Mouse (Mus musculus) CH12.LX (cell line): ENCODE measurements at regions not wholly inside any gene's neighbourhood (a gene's known extent, or its start where the extent isn't known, plus 50 kb on each side); places are given as distances from the start of the nearest gene placed in this dataset.
A peak's percentile ranks its signal among the peaks of the same experiment; 100 is the strongest.

Experiments
- DNase-seq: peaks from one replicate; pipeline ENCODE4 v3.0.0-alpha.2; 2013; ENCODE audit errors: extremely low read depth
- H3K27ac ChIP-seq: 2 replicates; pipeline ENCODE4 v1.5.1; 2012; ENCODE audit warnings: low read depth, mild to moderate bottlenecking, control low read depth, moderate library complexity; ENCODE audit not compliant: insufficient read depth
- H3K27me3 ChIP-seq: replicated peaks from 2 replicates; pipeline ENCODE3; 2012; ENCODE audit warnings: inconsistent platforms
- H3K36me3 ChIP-seq, 2 experiments: replicated peaks in 1 of 2; 2 replicates each; pipeline versions ENCODE3 to v1.6.1; 2012; ENCODE audit warnings: inconsistent platforms in 1 of 2, low read length in 1 of 2, mild to moderate bottlenecking in 1 of 2, mixed read lengths in 1 of 2, moderate library complexity in 1 of 2; ENCODE audit not compliant: control insufficient read depth in 1 of 2, insufficient read depth in 1 of 2
- H3K4me1 ChIP-seq, 2 experiments: 2 replicates each; pipeline ENCODE4 v1.6.1; 2012; ENCODE audit warnings: inconsistent platforms in 1 of 2, moderate library complexity in 1 of 2; ENCODE audit not compliant: insufficient read depth in 2 of 2, control insufficient read depth in 1 of 2
- H3K4me2 ChIP-seq: 2 replicates; pipeline ENCODE4 v1.6.1; 2012; ENCODE audit warnings: low read depth, mild to moderate bottlenecking, control low read depth; ENCODE audit not compliant: poor library complexity, insufficient read depth, severe bottlenecking
- H3K4me3 ChIP-seq, 3 experiments: fragments of 150-350 bp in 1 of 3; sonication (generic) in 1 of 3; replicated peaks in 1 of 3; 2 replicates each; pipeline versions ENCODE3 to v1.5.1; 2011 to 2012; ENCODE audit warnings: low read depth in 2 of 3, low read length in 2 of 3, mild to moderate bottlenecking in 2 of 3, moderate library complexity in 2 of 3, control low read depth in 1 of 3, improper control_type of control experiment in 1 of 3, inconsistent platforms in 1 of 3, mixed read lengths in 1 of 3; ENCODE audit not compliant: poor library complexity in 1 of 3
- H3K79me2 ChIP-seq: replicated peaks from 2 replicates; pipeline ENCODE4 v1.6.1; 2012; ENCODE audit warnings: mild to moderate bottlenecking, moderate library complexity; ENCODE audit not compliant: control insufficient read depth, poor library complexity, insufficient read depth, severe bottlenecking; ENCODE audit errors: extremely low read depth
- H3K9ac ChIP-seq: 2 replicates; pipeline ENCODE4 v1.6.1; 2012; ENCODE audit warnings: low read depth, mild to moderate bottlenecking, control low read depth, moderate library complexity; ENCODE audit not compliant: insufficient read depth
- H3K9me3 ChIP-seq: replicated peaks from 2 replicates; pipeline ENCODE3; 2012; ENCODE audit warnings: low read length, inconsistent platforms, mixed read lengths
- BHLHE40 ChIP-seq: IDR thresholded peaks from 2 replicates; pipeline ENCODE4 v1.6.1; 2011; ENCODE audit warnings: mild to moderate bottlenecking, low read depth, low read length, improper control_type of control experiment
- CHD2 ChIP-seq: IDR thresholded peaks from 2 replicates; pipeline ENCODE4 v1.6.1; 2011; ENCODE audit warnings: low read length, improper control_type of control experiment
- CTCF ChIP-seq, 2 experiments: IDR thresholded peaks in 1 of 2; conservative IDR thresholded peaks in 1 of 2; 2 replicates each; pipeline ENCODE4 v1.5.1; 2011 to 2012; ENCODE audit warnings: low read depth in 2 of 2, low read length in 2 of 2, improper control_type of control experiment in 1 of 2, inconsistent platforms in 1 of 2, mild to moderate bottlenecking in 1 of 2, moderate library complexity in 1 of 2
- E2F4 ChIP-seq: IDR thresholded peaks from 2 replicates; pipeline ENCODE4 v1.6.1; 2011; ENCODE audit warnings: low read depth, low read length, improper control_type of control experiment; ENCODE audit not compliant: insufficient replicate concordance
- IRF4 ChIP-seq: IDR thresholded peaks from 2 replicates; pipeline ENCODE4 v1.6.1; 2014; ENCODE audit warnings: low read depth, mild to moderate bottlenecking, inconsistent platforms, low read length, improper control_type of control experiment
- JUN ChIP-seq: IDR thresholded peaks from 2 replicates; pipeline ENCODE4 v1.6.1; 2011; ENCODE audit warnings: low read depth, mild to moderate bottlenecking, low read length, improper control_type of control experiment, moderate library complexity; ENCODE audit not compliant: insufficient read depth
- KAT2A ChIP-seq: IDR thresholded peaks from 2 replicates; pipeline ENCODE4 v1.6.1; 2012; ENCODE audit warnings: low read length, improper control_type of control experiment, inconsistent platforms; ENCODE audit not compliant: insufficient replicate concordance
- MEF2A ChIP-seq: IDR thresholded peaks from 2 replicates; pipeline ENCODE4 v1.6.1; 2014; ENCODE audit warnings: low read depth, mild to moderate bottlenecking, inconsistent platforms, low read length, improper control_type of control experiment, borderline replicate concordance
- MXI1 ChIP-seq: IDR thresholded peaks from 2 replicates; pipeline ENCODE4 v1.6.1; 2011; ENCODE audit warnings: mild to moderate bottlenecking, low read depth, low read length, improper control_type of control experiment
- MYC ChIP-seq: IDR thresholded peaks from 2 replicates; pipeline ENCODE4 v1.6.1; 2011; ENCODE audit warnings: low read depth, mild to moderate bottlenecking, improper control_type of control experiment, low read length
- PAX5 ChIP-seq: IDR thresholded peaks from 2 replicates; pipeline ENCODE4 v1.6.1; 2012; ENCODE audit warnings: low read length, inconsistent platforms, mixed read lengths
- POLR2AphosphoS2 ChIP-seq: IDR thresholded peaks from 2 replicates; pipeline ENCODE4 v1.6.1; 2011; ENCODE audit warnings: low read depth, low read length, improper control_type of control experiment
- RAD21 ChIP-seq: IDR thresholded peaks from 2 replicates; pipeline ENCODE4 v1.6.1; 2011; ENCODE audit warnings: low read depth, mild to moderate bottlenecking, low read length, improper control_type of control experiment, moderate library complexity
- SIN3A ChIP-seq: IDR thresholded peaks from 2 replicates; pipeline ENCODE4 v1.6.1; 2012; ENCODE audit warnings: low read length, improper control_type of control experiment, inconsistent platforms
- SMC3 ChIP-seq: IDR thresholded peaks from 2 replicates; pipeline ENCODE4 v1.6.1; 2011; ENCODE audit warnings: low read depth, low read length, improper control_type of control experiment
- TBP ChIP-seq: conservative IDR thresholded peaks from 2 replicates; pipeline ENCODE4 v1.6.1; 2011; ENCODE audit warnings: low read depth, low read length, improper control_type of control experiment
- UBTF ChIP-seq: IDR thresholded peaks from 2 replicates; pipeline ENCODE4 v1.6.1; 2012; ENCODE audit warnings: low read depth, mild to moderate bottlenecking, inconsistent platforms, low read length, improper control_type of control experiment, moderate library complexity
- USF1 ChIP-seq: IDR thresholded peaks from 2 replicates; pipeline ENCODE4 v1.6.1; 2014; ENCODE audit warnings: low read depth, mild to moderate bottlenecking, inconsistent platforms, low read length, improper control_type of control experiment
- USF2 ChIP-seq: conservative IDR thresholded peaks from 2 replicates; pipeline ENCODE4 v1.6.1; 2011; ENCODE audit warnings: low read depth, low read length, improper control_type of control experiment
- ZC3H11A ChIP-seq: IDR thresholded peaks from 2 replicates; pipeline ENCODE4 v1.6.1; 2012; ENCODE audit warnings: low read depth, mild to moderate bottlenecking, inconsistent platforms, low read length, improper control_type of control experiment
- ZMIZ1 ChIP-seq: IDR thresholded peaks from 2 replicates; pipeline ENCODE4 v1.6.1; 2012; ENCODE audit warnings: low read depth, mild to moderate bottlenecking, inconsistent platforms, low read length, improper control_type of control experiment
- ZNF384 ChIP-seq: IDR thresholded peaks from 2 replicates; pipeline ENCODE4 v1.6.1; 2012; ENCODE audit warnings: low read depth, low read length, improper control_type of control experiment, inconsistent platforms
- dilution Hi-C: fragments of 300-500 bp; cut with MboI; formaldehyde crosslinking; loops from 2 replicates; pipeline ENCODE4 v1.14.3; 2020; ENCODE audit warnings: low sequenced_read_pairs; ENCODE audit not compliant: extremely low pct_unique_long_range_greater_than_20kb, extremely low pct_ligation_motif_present
- in situ Hi-C: fragments of 300-500 bp; cut with MboI; formaldehyde crosslinking; loops from 3 replicates; pipeline ENCODE4 v1.14.3; 2019; ENCODE audit warnings: low sequenced_read_pairs, low pct_ligation_motif_present, low pct_unique_long_range_greater_than_20kb, mixed read lengths

- Histone ChIP-seq H3K4me3 (no peak overlapping the region), H3K27ac (no peak overlapping the region), H3K4me2 (no peak overlapping the region), H3K4me1 (peaks cover 2 to 16% of the 10 kb centered on the region in 2 experiments; a peak in 3 of 4 replicates), H3K36me3 (no peaks in the 10 kb centered on the region), H3K79me2 (no peaks in the 10 kb centered on the region), H3K9me3 (no peaks in the 10 kb centered on the region), H3K9ac (no peak overlapping the region), H3K27me3 (no peaks in the 10 kb centered on the region)
- dilution Hi-C loops: no loop called here
- DNase-seq: no peak
- TF ChIP-seq SIN3A: no peak
- no peak for TF ChIP-seq PAX5
- in situ Hi-C loops: loop anchor here (10.0 to 25.0 kb wide), 3 partner anchors 105 to 773 kb away; no protein-coding TSS in a partner anchor
Observed at GRCm38 (mm10) chr15:51689498-51689897, 2195.2 kb upstream of the Gm7489 start.

GRCm38 (mm10) chr15:51692671-51693070 is 2192.0 kb upstream of the Gm7489 start:
- H3K9me3 ChIP-seq: no peaks in the 10 kb centered on the region
- no peaks in the 10 kb centered on the region for H3K36me3 ChIP-seq
- no peak overlapping the region for H3K4me3 ChIP-seq
- no peak overlapping the region for H3K27ac ChIP-seq
- no peaks in the 10 kb centered on the region for H3K27me3 ChIP-seq
- H3K9ac ChIP-seq: no peak overlapping the region
- H3K4me1 ChIP-seq: peaks cover 2 to 10% of the 10 kb centered on the region in 2 experiments; a peak in 3 of 4 replicates
- dilution Hi-C loops: no loop called here
- no peak overlapping the region for H3K4me2 ChIP-seq
- H3K79me2 ChIP-seq: no peaks in the 10 kb centered on the region
- TF ChIP-seq MEF2A: no peak
- no peak for TF ChIP-seq IRF4
- TF ChIP-seq SMC3: no peak
- TF ChIP-seq USF1: no peak
- no peak for TF ChIP-seq JUN
- TF ChIP-seq UBTF: no peak
- TF ChIP-seq BHLHE40: no peak
- no peak for TF ChIP-seq KAT2A
- no peak for TF ChIP-seq ZC3H11A
- no peak for TF ChIP-seq ZMIZ1
- TF ChIP-seq POLR2AphosphoS2: no peak
- in situ Hi-C loops: loop anchor here (25.0 kb wide), 2 partner anchors 470 to 770 kb away; no protein-coding TSS in a partner anchor
- DNase-seq: no peak

- Histone ChIP-seq H3K9ac (no peak overlapping the region), H3K27me3 (no peaks in the 10 kb centered on the region), H3K4me3 (no peak overlapping the region), H3K36me3 (no peaks in the 10 kb centered on the region), H3K27ac (no peak overlapping the region), H3K4me1 (peaks cover 2 to 7% of the 10 kb centered on the region in 2 experiments; a peak in 1 of 4 replicates)
- dilution Hi-C loops: no loop called here
- in situ Hi-C loops: loop anchor here (25.0 kb wide), 2 partner anchors 466 to 766 kb away; no protein-coding TSS in a partner anchor
- peak; percentile 88 for DNase-seq
- TF ChIP-seq ZNF384 (no peak), USF2 (no peak), ZC3H11A (no peak), CHD2 (no peak), RAD21 (peak; percentile 77), POLR2AphosphoS2 (no peak), MYC (no peak), MXI1 (no peak), CTCF (conservative IDR thresholded peaks at IDR 0.05 in 1 of 2, IDR thresholded peaks at IDR 0.05 in 1 of 2; ENCODE audit: low read depth in 2 of 2, low read length in 2 of 2) (peak; percentile 77 to 85), SMC3 (peak; percentile 85), E2F4 (no peak), UBTF (0 out of 2 replicates have a peak, but pooled peaks have one; percentile 33), TBP (0 out of 2 replicates have a peak, but pooled peaks have one; percentile 34)
- TF ChIP-seq, all 38 proteins: peak for 5
- Histone ChIP-seq H3K4me2 (peak overlapping the region; percentile 39; the same call in 1 of the 2 replicates), H3K79me2 (no peaks in the 10 kb centered on the region), H3K9me3 (no peaks in the 10 kb centered on the region)
Observed at GRCm38 (mm10) chr15:51696344-51697016, 2188.2 kb upstream of the Gm7489 start.
